Mouse (Mus musculus) stomach, embryonic 16.5 days (tissue): Measurements from ENCODE around the gene Dennd5b. TPM values are rescaled to one million over a fixed set of nuclear protein-coding genes. Genes with fewer than 3 reads are reported as not detected.
"Not testable (repeated sequence)": the region's sequence is repeated elsewhere in the genome, so short reads cannot be mapped to it uniquely, and the experiment has no call there.

Experiments used
- ATAC-seq: fragments of 200-750 bp; cut with Nextera tagmentation; 2 replicates; pipeline ENCODE4 v1.8.0; 2017; ENCODE audit warnings: moderate number of reproducible peaks, moderate TSS enrichment; ENCODE audit not compliant: insufficient read depth, low FRiP score
- H3K27ac ChIP-seq: fragments of 300-500 bp; sonication (generic); 2 replicates; pipeline ENCODE4 v1.5.1; 2014; ENCODE audit warnings: low read length
- H3K27me3 ChIP-seq: fragments of 300-500 bp; sonication (generic); 2 replicates; pipeline ENCODE4 v1.6.1; 2014; ENCODE audit warnings: low read length, control low read depth, mixed read lengths; ENCODE audit not compliant: control insufficient read depth, insufficient read depth
- H3K36me3 ChIP-seq: fragments of 300-500 bp; sonication (generic); 2 replicates; pipeline ENCODE4 v1.6.1; 2014; ENCODE audit warnings: low read length; ENCODE audit not compliant: control insufficient read depth, insufficient read depth
- H3K4me1 ChIP-seq: fragments of 300-500 bp; sonication (generic); 2 replicates; pipeline ENCODE4 v1.6.1; 2014; ENCODE audit warnings: low read length, control low read depth, mixed read lengths; ENCODE audit not compliant: control insufficient read depth, insufficient read depth
- H3K4me2 ChIP-seq: fragments of 300-500 bp; sonication (generic); 2 replicates; pipeline ENCODE4 v1.6.1; 2014; ENCODE audit warnings: low read depth, low read length, mixed read lengths
- H3K4me3 ChIP-seq: fragments of 300-500 bp; sonication (generic); replicated peaks from 2 replicates; pipeline ENCODE4 v1.5.1; 2014; ENCODE audit warnings: mild to moderate bottlenecking, low read length
- H3K9ac ChIP-seq: fragments of 300-500 bp; sonication (generic); 2 replicates; pipeline ENCODE4 v1.6.1; 2014; ENCODE audit warnings: low read length
- H3K9me3 ChIP-seq: fragments of 300-500 bp; sonication (generic); replicated peaks from 2 replicates; pipeline ENCODE4 v1.6.1; 2016; ENCODE audit warnings: low read length, control low read depth; ENCODE audit not compliant: control insufficient read depth
- WGBS: fragments of 180-500 bp; shearing (Covaris S2); extraction: QIAGEN DNeasy Blood & Tissue Kit; methylation state at CpG from one replicate; pipeline ENCODE4 v1.1.7; 2014; 5-methylcytosine and 5-hydroxymethylcytosine counted together
- polyA plus RNA-seq: library from polyadenylated mRNA; unstranded; fragments of >200 nt; fragmentation: Nextera tagmentation; extraction: Ambion mirVana; gene quantifications from 2 replicates; pipeline ENCODE4 v1.2.1, GENCODE M21; 2015

Dennd5b gene
- polyA plus RNA-seq, 1 experiment from 2014 or later: 4.5 TPM

GRCm38 (mm10) chr6:149134391-149135150 lies 33.1 kb upstream of the Dennd5b start:
- Histone ChIP-seq H3K9ac (no peak overlapping the region), H3K4me3 (no peak overlapping the region), H3K4me2 (no peak overlapping the region), H3K27me3 (no peaks in the 10 kb centered on the region), H3K4me1 (peaks cover 2% of the 10 kb centered on the region; the same call in 1 of the 2 replicates), H3K36me3 (no peaks in the 10 kb centered on the region), H3K9me3 (no peaks in the 10 kb centered on the region), H3K27ac (peak overlapping the region; percentile 36; the same call in 1 of the 2 replicates)
- no peak for ATAC-seq
- WGBS: 20% methylated on average over 5 of the region's 5 CpGs

DNA sequence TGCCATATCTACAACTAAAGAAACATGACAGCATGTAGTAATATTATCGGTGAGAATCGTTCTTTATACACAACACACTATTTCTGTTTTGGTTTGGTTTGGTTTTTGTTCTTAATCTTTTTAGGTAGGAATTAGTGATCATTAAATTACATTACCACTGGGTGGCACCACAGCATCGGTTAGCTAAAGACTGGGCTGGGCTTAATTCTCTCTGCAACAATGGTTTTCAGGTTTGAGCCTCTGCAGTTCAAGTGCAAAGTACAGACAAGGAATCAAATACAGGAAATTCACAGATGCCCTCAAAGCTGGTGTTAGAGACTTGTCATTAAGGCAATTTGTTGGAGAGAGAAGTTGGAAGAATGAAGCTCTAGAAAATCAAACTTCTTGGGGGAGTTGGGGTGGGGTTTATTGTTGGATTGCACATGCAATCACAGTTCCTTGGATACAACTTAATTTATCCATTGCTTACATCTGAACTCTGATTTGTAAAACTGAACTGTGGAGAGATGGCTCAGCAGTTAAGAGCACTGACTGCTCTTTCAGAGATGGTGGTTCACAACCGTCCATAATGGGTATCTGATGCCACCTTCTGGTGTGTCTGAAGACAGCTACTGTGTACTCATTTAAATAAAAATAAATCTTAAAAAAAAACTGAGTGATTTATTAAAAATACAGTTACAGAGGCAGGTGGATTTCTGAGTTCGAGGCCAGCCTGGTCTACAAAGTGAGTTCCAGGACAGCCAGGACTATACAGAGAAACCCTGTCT lies 31.0 kb upstream of the Dennd5b start:
- H3K27me3 ChIP-seq: no peaks in the 10 kb centered on the region
- H3K4me2 ChIP-seq: no peak overlapping the region
- peaks cover 2% of the 10 kb centered on the region; the same call in 1 of the 2 replicates for H3K4me1 ChIP-seq
- H3K9me3 ChIP-seq: no peaks in the 10 kb centered on the region
- no peak overlapping the region for H3K27ac ChIP-seq
- no peak overlapping the region for H3K9ac ChIP-seq
- no peaks in the 10 kb centered on the region for H3K36me3 ChIP-seq
- no peak; the same call in 1 of the 2 replicates for ATAC-seq
- no peak overlapping the region for H3K4me3 ChIP-seq
- WGBS: 26% methylated on average over 5 of the region's 5 CpGs

DNA sequence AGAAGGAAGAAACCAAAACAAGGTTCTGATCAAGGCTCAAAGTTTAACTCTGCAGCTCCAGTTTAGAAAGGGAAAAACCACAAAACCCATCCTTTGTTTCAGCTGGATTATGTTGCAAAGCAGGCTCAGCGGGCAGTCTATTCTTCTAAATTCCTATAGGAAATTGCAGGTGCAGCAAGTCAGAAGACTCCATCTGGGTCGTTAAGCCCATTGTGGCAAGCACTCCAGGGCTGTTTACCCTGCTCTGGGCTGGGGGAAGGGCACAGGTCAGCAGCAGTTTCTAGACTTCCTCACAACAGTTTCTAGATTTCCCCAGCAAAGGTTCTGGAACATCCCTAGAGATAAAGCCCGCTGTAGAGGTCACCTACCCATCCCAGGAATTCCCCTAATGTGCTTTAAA lies 29.6 kb upstream of the Dennd5b start:
- Histone ChIP-seq H3K9me3 (no peaks in the 10 kb centered on the region), H3K9ac (no peak overlapping the region), H3K36me3 (no peaks in the 10 kb centered on the region), H3K4me2 (no peak overlapping the region), H3K4me3 (no peak overlapping the region), H3K27me3 (no peaks in the 10 kb centered on the region), H3K4me1 (peaks cover 2% of the 10 kb centered on the region; the same call in 1 of the 2 replicates), H3K27ac (no peak overlapping the region)
- 31% methylated on average over 3 of the region's 3 CpGs for WGBS
- ATAC-seq: no peak

- not testable (repeated sequence) for H3K4me3 ChIP-seq, H3K27me3 ChIP-seq, H3K9me3 ChIP-seq, H3K36me3 ChIP-seq, H3K9ac ChIP-seq, ATAC-seq, H3K4me2 ChIP-seq, H3K27ac ChIP-seq, H3K4me1 ChIP-seq
- WGBS: 88% methylated on average over 8 of the region's 8 CpGs
These were observed 28.4 kb upstream of the Dennd5b start, which contains the start of gene Gm10203 for GRCm38 (mm10) chr6:149129870-149130269. Gene Gm10203, plus strand, starts transcription at chr6:149130170.

- no peak overlapping the region for H3K9ac ChIP-seq
- H3K27me3 ChIP-seq: no peaks in the 10 kb centered on the region
- no peak overlapping the region for H3K27ac ChIP-seq
- H3K4me1 ChIP-seq: no peaks in the 10 kb centered on the region
- WGBS: 55% methylated on average over 4 of the region's 4 CpGs
- no peak overlapping the region for H3K4me3 ChIP-seq
- no peaks in the 10 kb centered on the region for H3K36me3 ChIP-seq
- no peaks in the 10 kb centered on the region for H3K9me3 ChIP-seq
- H3K4me2 ChIP-seq: no peak overlapping the region
- ATAC-seq: no peak
These were observed 25.2 kb upstream of the Dennd5b start for GRCm38 (mm10) chr6:149126675-149127074.

- 85% methylated on average over 3 of the region's 3 CpGs for WGBS
- Histone ChIP-seq H3K9me3 (no peaks in the 10 kb centered on the region), H3K36me3 (no peaks in the 10 kb centered on the region), H3K4me1 (0 out of 2 replicates have a peak, but pooled peaks cover 5% of the 10 kb centered on the region), H3K27me3 (no peaks in the 10 kb centered on the region), H3K27ac (no peak overlapping the region), H3K4me3 (no peak overlapping the region), H3K4me2 (no peak overlapping the region), H3K9ac (no peak overlapping the region)
- ATAC-seq: no peak
These were observed 21.6 kb upstream of the Dennd5b start for GRCm38 (mm10) chr6:149123042-149123441.

DNA sequence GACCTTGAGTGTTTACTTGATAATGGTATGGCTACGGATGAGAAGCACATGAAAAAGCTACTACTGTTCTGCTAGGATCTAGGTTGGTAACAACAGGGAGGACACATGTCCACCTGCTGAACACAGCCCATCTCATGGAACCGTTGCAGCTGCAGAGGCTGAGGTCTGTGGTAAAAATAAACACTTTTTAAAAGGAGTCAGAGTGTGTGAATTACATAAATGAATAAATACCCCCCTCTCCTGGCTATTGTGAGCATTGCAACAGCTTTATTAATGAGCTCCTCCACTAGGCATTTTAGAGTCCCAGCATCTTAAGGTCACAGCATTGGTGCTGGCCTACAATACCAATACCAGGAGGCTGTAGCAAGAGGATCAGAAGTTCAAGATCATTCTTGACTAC lies 18.4 kb upstream of the Dennd5b start:
- ATAC-seq: 0 out of 2 replicates have a peak, but pooled peaks have one; percentile 50
- Histone ChIP-seq H3K9ac (no peak overlapping the region), H3K27ac (no peak overlapping the region), H3K4me2 (no peak overlapping the region), H3K27me3 (no peaks in the 10 kb centered on the region), H3K4me1 (0 out of 2 replicates have a peak, but pooled peaks cover 5% of the 10 kb centered on the region), H3K9me3 (no peaks in the 10 kb centered on the region), H3K4me3 (no peak overlapping the region), H3K36me3 (no peaks in the 10 kb centered on the region)
- 10% methylated on average over 2 of the region's 2 CpGs for WGBS

DNA sequence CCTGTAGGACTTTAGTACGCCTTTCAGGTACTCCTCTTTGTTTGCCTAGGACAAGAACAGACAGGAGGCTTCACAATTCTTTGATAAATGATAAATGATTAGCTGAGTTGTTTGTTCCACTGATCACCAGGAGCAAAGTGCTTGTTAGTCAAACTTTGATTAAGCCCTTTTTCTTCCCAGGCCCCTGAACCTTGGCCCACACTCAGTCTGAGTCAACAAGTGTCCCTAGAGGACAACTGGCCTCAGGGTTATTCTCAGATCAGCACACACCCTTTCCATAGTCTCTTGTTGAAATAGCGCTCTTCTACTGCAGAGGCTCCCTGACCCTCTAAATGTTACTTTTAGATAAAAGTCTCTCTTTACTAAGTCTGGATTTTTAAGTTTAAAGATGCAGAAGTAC lies 17.5 kb upstream of the Dennd5b start:
- Histone ChIP-seq H3K27me3 (no peaks in the 10 kb centered on the region), H3K4me1 (0 out of 2 replicates have a peak, but pooled peaks cover 5% of the 10 kb centered on the region), H3K4me2 (no peak overlapping the region), H3K9ac (no peak overlapping the region), H3K36me3 (no peaks in the 10 kb centered on the region), H3K4me3 (no peak overlapping the region), H3K27ac (no peak overlapping the region), H3K9me3 (no peaks in the 10 kb centered on the region)
- 42% methylated on average over 2 of the region's 2 CpGs for WGBS
- peak; percentile 62 for ATAC-seq

GRCm38 (mm10) chr6:149116992-149117391 lies 15.5 kb upstream of the Dennd5b start:
- H3K36me3 ChIP-seq: no peaks in the 10 kb centered on the region
- no peak overlapping the region for H3K9ac ChIP-seq
- no peaks in the 10 kb centered on the region for H3K9me3 ChIP-seq
- ATAC-seq: no peak
- H3K4me3 ChIP-seq: no peak overlapping the region
- H3K4me2 ChIP-seq: no peak overlapping the region
- H3K4me1 ChIP-seq: 0 out of 2 replicates have a peak, but pooled peaks cover 5% of the 10 kb centered on the region
- H3K27me3 ChIP-seq: no peaks in the 10 kb centered on the region
- no peak overlapping the region for H3K27ac ChIP-seq
